Mouse (Mus musculus) hindbrain, embryonic 14.5 days (tissue): ENCODE measurements around the gene Srsf1. TPM values are rescaled to one million over a fixed set of nuclear protein-coding genes. Genes with fewer than 3 reads are reported as not detected.

Experiments used
- ATAC-seq: fragments of 200-750 bp; cut with Nextera tagmentation; 2 replicates; pipeline ENCODE4 v1.8.0; 2017; ENCODE audit warnings: moderate number of reproducible peaks, mild to moderate bottlenecking, moderate TSS enrichment, moderate library complexity; ENCODE audit not compliant: low FRiP score
- DNase-seq: peaks from one replicate; pipeline ENCODE4 v3.0.0-alpha.2; 2015; ENCODE audit warnings: low spot score
- H3K27ac ChIP-seq: fragments of 300-500 bp; sonication (generic); 2 replicates; pipeline ENCODE4 v1.5.1; 2014; ENCODE audit warnings: mild to moderate bottlenecking, moderate library complexity
- H3K27me3 ChIP-seq: fragments of 300-500 bp; sonication (generic); 2 replicates; pipeline ENCODE4 v1.6.1; 2014; ENCODE audit warnings: mild to moderate bottlenecking, low read length, mixed read lengths; ENCODE audit not compliant: control insufficient read depth, insufficient read depth
- H3K36me3 ChIP-seq: fragments of 300-500 bp; sonication (generic); replicated peaks from 2 replicates; pipeline ENCODE4 v1.6.1; 2014; ENCODE audit not compliant: control insufficient read depth, insufficient read depth
- H3K4me1 ChIP-seq: fragments of 300-500 bp; sonication (generic); replicated peaks from 2 replicates; pipeline ENCODE4 v1.6.1; 2014; ENCODE audit warnings: antibody characterized with exemption, low read length, mixed read lengths; ENCODE audit not compliant: control insufficient read depth, insufficient read depth
- H3K4me2 ChIP-seq: fragments of 300-500 bp; sonication (generic); replicated peaks from 2 replicates; pipeline ENCODE4 v1.6.1; 2014; ENCODE audit warnings: mild to moderate bottlenecking, moderate library complexity
- H3K4me3 ChIP-seq: fragments of 300-500 bp; sonication (generic); replicated peaks from 2 replicates; pipeline ENCODE4 v1.5.1; 2014; ENCODE audit warnings: mild to moderate bottlenecking, low read length
- H3K9ac ChIP-seq: fragments of 300-500 bp; sonication (generic); 2 replicates; pipeline ENCODE4 v1.6.1; 2014
- H3K9me3 ChIP-seq: fragments of 300-500 bp; sonication (generic); 2 replicates; pipeline ENCODE4 v1.6.1; 2016; ENCODE audit warnings: low read length; ENCODE audit not compliant: control insufficient read depth
- WGBS: fragments of 180-500 bp; shearing (Covaris S2); extraction: QIAGEN DNeasy Blood & Tissue Kit; methylation state at CpG from one replicate; pipeline ENCODE4 v1.1.7; 2014; 5-methylcytosine and 5-hydroxymethylcytosine counted together
- polyA plus RNA-seq: library from polyadenylated mRNA; unstranded; fragments of >200 nt; fragmentation: Nextera tagmentation; extraction: Ambion mirVana; gene quantifications from 2 replicates; pipeline ENCODE4 v1.2.1, GENCODE M21; 2014

The Srsf1 gene
- polyA plus RNA-seq, 1 experiment from 2014 or later, result 252 TPM

GRCm38 (mm10) chr11:88098021-88098729 is 51.0 kb downstream of the Srsf1 start, which contains the start of gene Cuedc1:
Gene Cuedc1 (plus strand): TSS chr11:88098058.
- Histone ChIP-seq H3K27ac (peak within 1 kb of the TSS; percentile 91), H3K9ac (peak within 1 kb of the TSS; percentile 98), H3K27me3 (no peaks in the 10 kb centered on the region), H3K9me3 (no peaks in the 10 kb centered on the region), H3K4me2 (peak within 1 kb of the TSS; percentile 78), H3K4me3 (peak within 1 kb of the TSS; percentile 93), H3K36me3 (no peaks in the 10 kb centered on the region), H3K4me1 (peaks cover 33% of the 10 kb centered on the region)
- ATAC-seq (no peak), DNase-seq (no peak)
- 25% methylated on average over 17 of the region's 17 CpGs for WGBS

GRCm38 (mm10) chr11:88098787-88099598 is 51.8 kb downstream of the Srsf1 start:
- H3K4me2 ChIP-seq, result peak overlapping the region; percentile 78
- peak overlapping the region; percentile 93 for H3K4me3 ChIP-seq
- no peaks in the 10 kb centered on the region for H3K27me3 ChIP-seq
- 1% methylated on average over 81 of the region's 95 CpGs for WGBS
- peak overlapping the region; percentile 98 for H3K9ac ChIP-seq
- H3K9me3 ChIP-seq, result no peaks in the 10 kb centered on the region
- peak overlapping the region; percentile 91 for H3K27ac ChIP-seq
- no peaks in the 10 kb centered on the region for H3K36me3 ChIP-seq
- ATAC-seq (peak; percentile 60), DNase-seq (peak; percentile 77)
- peaks cover 33% of the 10 kb centered on the region for H3K4me1 ChIP-seq

- peak overlapping the region; percentile 78 for H3K4me2 ChIP-seq
- peak overlapping the region; percentile 91 for H3K27ac ChIP-seq
- H3K4me3 ChIP-seq, result peak overlapping the region; percentile 93
- peak; percentile 24; the same call in 1 of the 2 replicates for ATAC-seq
- H3K9ac ChIP-seq, result peak overlapping the region; percentile 98
- H3K36me3 ChIP-seq, result no peaks in the 10 kb centered on the region
- peaks cover 33% of the 10 kb centered on the region for H3K4me1 ChIP-seq
- no peaks in the 10 kb centered on the region for H3K9me3 ChIP-seq
- DNase-seq, result peak; percentile 60
- WGBS, result under 1% methylated on average over 29 of the region's 38 CpGs
- no peaks in the 10 kb centered on the region for H3K27me3 ChIP-seq
These were observed 52.4 kb downstream of the Srsf1 start for GRCm38 (mm10) chr11:88099599-88100023.

GRCm38 (mm10) chr11:88100170-88100569 is 53.0 kb downstream of the Srsf1 start:
- Histone ChIP-seq H3K9ac (peak overlapping the region; percentile 98), H3K9me3 (no peaks in the 10 kb centered on the region), H3K4me3 (peak overlapping the region; percentile 93), H3K27ac (0 out of 2 replicates have a peak overlapping the region, but pooled peaks have one; percentile 91), H3K4me1 (peaks cover 33% of the 10 kb centered on the region), H3K36me3 (no peaks in the 10 kb centered on the region), H3K4me2 (peak overlapping the region; percentile 78), H3K27me3 (no peaks in the 10 kb centered on the region)
- DNase-seq, result no peak
- no peak for ATAC-seq
- 34% methylated on average over 4 of the region's 4 CpGs for WGBS

Other genes with a start within 250 kb of the Srsf1 start
- 1.3 and 2.2 TPM in 2 replicates for gene Lpo, start 219.1 kb upstream of the Srsf1 start, polyA plus RNA-seq
- gene Mks1, start 194.2 kb upstream of the Srsf1 start, polyA plus RNA-seq, result 7.8 and 10.9 TPM in 2 replicates
- 0.27 TPM in 1 of 2 replicates, not detected in the other for gene Epx, start 171.8 kb upstream of the Srsf1 start, polyA plus RNA-seq
- gene Olfr462, start 155.1 kb upstream of the Srsf1 start, polyA plus RNA-seq, result not detected in 2 replicates
- not detected in 2 replicates for gene Olfr463, start 150.0 kb upstream of the Srsf1 start, polyA plus RNA-seq
- gene Olfr464, start 126.4 kb upstream of the Srsf1 start, polyA plus RNA-seq, result 0.26 TPM in 1 of 2 replicates, not detected in the other
- gene Dynll2, start 59.8 kb upstream of the Srsf1 start, polyA plus RNA-seq, result 30.1 and 32.8 TPM in 2 replicates
- gene Vezf1, start 20.9 kb downstream of the Srsf1 start, polyA plus RNA-seq, result 48.3 and 50.2 TPM in 2 replicates
- 32.4 and 37.8 TPM in 2 replicates for gene Cuedc1, start 50.7 kb downstream of the Srsf1 start, polyA plus RNA-seq
- gene Mrps23, start 157.0 kb downstream of the Srsf1 start, polyA plus RNA-seq, result 67.8 and 68.7 TPM in 2 replicates
- gene Ccdc182, start 246.7 kb downstream of the Srsf1 start, polyA plus RNA-seq, result 0.37 TPM in 1 of 2 replicates, not detected in the other